Mouse (Mus musculus) inflammation-experienced regulatory T-cells (primary cell): Measurements from ENCODE around the gene Zfp511. TPM values are rescaled to one million over a fixed set of nuclear protein-coding genes. Genes with fewer than 3 reads are reported as not detected.

Source experiments
- polyA plus RNA-seq, 2 experiments: library from polyadenylated mRNA; unstranded; fragments of 100-300 nt; shearing (Covaris generic); gene quantifications; one replicate each; pipeline ENCODE4 v1.2.1; 2017

The Zfp511 gene
- 10 to 100 TPM; 54.6 to 56.9 TPM for polyA plus RNA-seq

GRCm38 (mm10) chr7:140036281-140037170 lies at the start of gene Zfp511, which contains the start of gene Tubgcp2:
Gene Zfp511, plus strand, starts transcription at chr7:140036391.
Gene Tubgcp2, minus strand, starts transcription at chr7:140036669.

GRCm38 (mm10) chr7:139992406-139992805 lies 43.8 kb upstream of the Zfp511 start, which contains the start of gene Adam8:
Gene Adam8, minus strand, starts transcription at chr7:139992562.

GRCm38 (mm10) chr7:140048361-140049114 lies 12.3 kb downstream of the Zfp511 start, which contains the start of gene Msx3:
Gene Msx3, minus strand, starts transcription at chr7:140049089.

GRCm38 (mm10) chr7:140082242-140082678 lies 46.1 kb downstream of the Zfp511 start, which contains the start of gene Caly:
Gene Caly, minus strand, starts transcription at chr7:140082548.

Other genes with a start within 250 kb of the Zfp511 start
- gene Adgra1, start 202.2 kb upstream of the Zfp511 start, polyA plus RNA-seq, result under 1 TPM; 0.04 to 0.28 TPM
- under 1 TPM; 0.70 to 0.91 TPM for gene Kndc1, start 141.7 kb upstream of the Zfp511 start, polyA plus RNA-seq
- gene Utf1, start 92.6 kb upstream of the Zfp511 start, polyA plus RNA-seq, result 1 to 10 TPM; 5.4 to 9.6 TPM
- 1 to 10 TPM in 1 of 2 experiments, under 1 TPM in 1; 0.39 to 1.9 TPM for gene 6430531B16Rik, start 57.6 kb upstream of the Zfp511 start, polyA plus RNA-seq
- 10 to 100 TPM; 20.5 to 23.5 TPM for gene Adam8, start 43.8 kb upstream of the Zfp511 start, polyA plus RNA-seq
- gene Tubgcp2, start 278 bp downstream of the Zfp511 start, polyA plus RNA-seq, result 10 to 100 TPM; 30.8 to 44.8 TPM
- gene Msx3, start 12.7 kb downstream of the Zfp511 start, polyA plus RNA-seq, result under 1 TPM in 1 of 2 experiments, not detected in 1; 0.43 TPM
- gene Caly, start 46.2 kb downstream of the Zfp511 start, polyA plus RNA-seq, result under 1 TPM; 0.13 to 0.23 TPM
- gene Prap1, start 57.0 kb downstream of the Zfp511 start, polyA plus RNA-seq, result 1 to 10 TPM in 1 of 2 experiments, not detected in 1; 1.2 TPM
- 10 to 100 TPM; 12.4 to 13.2 TPM for gene Fuom, start 66.0 kb downstream of the Zfp511 start, polyA plus RNA-seq
- 1 to 10 TPM; 4.2 to 4.9 TPM for gene Paox, start 79.4 kb downstream of the Zfp511 start, polyA plus RNA-seq
- 10 to 100 TPM; 55.3 to 64.6 TPM for gene Echs1, start 80.1 kb downstream of the Zfp511 start, polyA plus RNA-seq
- 10 to 100 TPM; 31.9 to 43.1 TPM for gene Mtg1, start 101.2 kb downstream of the Zfp511 start, polyA plus RNA-seq
- gene Sprn, start 118.5 kb downstream of the Zfp511 start, polyA plus RNA-seq, result 1 to 10 TPM in 1 of 2 experiments, not detected in 1; 1.3 TPM
- gene Olfr522, start 128.4 kb downstream of the Zfp511 start, polyA plus RNA-seq, result under 1 TPM; 0.42 to 0.65 TPM
- gene Olfr523, start 136.8 kb downstream of the Zfp511 start, polyA plus RNA-seq, result not detected
- gene Olfr524, start 169.6 kb downstream of the Zfp511 start, polyA plus RNA-seq, result under 1 TPM; 0.09 to 0.12 TPM
- 1 to 10 TPM in 1 of 2 experiments, under 1 TPM in 1; 0.06 to 1.2 TPM for gene Cd163l1, start 181.9 kb downstream of the Zfp511 start, polyA plus RNA-seq
- 10 to 100 TPM in 1 of 2 experiments, under 1 TPM in 1; 0.19 to 12.3 TPM for gene 5830411N06Rik, start 210.9 kb downstream of the Zfp511 start, polyA plus RNA-seq